10 mouse cellular contexts compared by ENCODE assay signal in genomic region chr7:130016015-130016874, GRCm38 (mm10).
DNase-seq lines count a peak whose midpoint lies in the region; ATAC-seq and TF ChIP-seq lines count a peak whose summit lies in the region.
"Had no signal": no experiment of that assay in that cellular context is flagged by ENCODE, and none has a peak within 500 bp of the region (broad histone marks: within the 10 kb centered on the region; RNA-seq: fewer than 3 reads in every experiment).

No protein-coding gene starts in this region.

- H3K4me1 ChIP-seq in intestine, embryonic 14.5 days (replicated peaks; ENCODE audit: control insufficient read depth, insufficient read depth, low read length) = peaks cover 32% of the 10 kb centered on the region
- peaks cover 4% of the 10 kb centered on the region; the same call in 1 of the 2 replicates for H3K4me1 ChIP-seq in intestine, postnatal 0 days (replicated peaks; ENCODE audit: control insufficient read depth, insufficient read depth, low read length)
- H3K4me1 ChIP-seq in embryonic fibroblast, embryonic 13.5 days (ENCODE audit: control insufficient read depth, insufficient read depth, low read length) = no peaks in the 10 kb centered on the region; the same call in 1 of the 2 replicates

- 45% methylated on average over 17 of the region's 17 CpGs for WGBS in intestine, embryonic 14.5 days
- WGBS in intestine, postnatal 0 days = 54% methylated on average over 17 of the region's 17 CpGs

- peak; percentile 54 for DNase-seq in intestine, embryonic 14.5 days (ENCODE audit: low spot score)
- peak; percentile 8 for DNase-seq in heart, postnatal 25 days (ENCODE audit: low spot score)
- DNase-seq in lung, postnatal 10 days = peak; percentile 32
- no peak for DNase-seq in left cerebral cortex, postnatal 10 days (ENCODE audit: extremely low spot score in 1 of 2, low spot score in 2 of 2)
- DNase-seq in gastrocnemius, postnatal 14 days = no peak
- DNase-seq: embryo, embryonic 11 days; kidney, postnatal 36 days had no signal

- H3K36me3 ChIP-seq in intestine, embryonic 14.5 days (ENCODE audit: control insufficient read depth, insufficient read depth, low read length) = no peaks in the 10 kb centered on the region
- no peaks in the 10 kb centered on the region for H3K36me3 ChIP-seq in intestine, postnatal 0 days (ENCODE audit: control insufficient read depth, insufficient read depth)

- H3K9me3 ChIP-seq in intestine, embryonic 14.5 days (ENCODE audit: control insufficient read depth, low read length) = no peaks in the 10 kb centered on the region
- no peaks in the 10 kb centered on the region for H3K9me3 ChIP-seq in intestine, postnatal 0 days (ENCODE audit: control insufficient read depth)

- no peak for TF ChIP-seq CTCF in intestine, postnatal 0 days (IDR thresholded peaks at IDR 0.05; ENCODE audit: low read depth)
- TF ChIP-seq CTCF in embryonic fibroblast, embryonic 13.5 days (IDR thresholded peaks at IDR 0.05; ENCODE audit: borderline replicate concordance, insufficient read depth, low read length) = no peak

- H3K4me2 ChIP-seq in intestine, embryonic 14.5 days (ENCODE audit: low read length) = no peak overlapping the region
- no peak overlapping the region for H3K4me2 ChIP-seq in intestine, postnatal 0 days (replicated peaks; ENCODE audit: low read depth)

- H3K9ac ChIP-seq in intestine, embryonic 14.5 days (ENCODE audit: low read length) = no peak overlapping the region
- no peak overlapping the region for H3K9ac ChIP-seq in intestine, postnatal 0 days (ENCODE audit: low read depth, low read length)

- no peak overlapping the region for H3K4me3 ChIP-seq in intestine, embryonic 14.5 days (ENCODE audit: low read depth, low read length)
- H3K4me3 ChIP-seq in intestine, postnatal 0 days (ENCODE audit: low read depth, low read length) = no peak overlapping the region
- H3K4me3 ChIP-seq in embryonic fibroblast, embryonic 13.5 days (ENCODE audit: insufficient read depth, low read length) = no peak overlapping the region

- H3K27ac ChIP-seq in intestine, embryonic 14.5 days (ENCODE audit: low read depth) = peak overlapping the region; percentile 83
- H3K27ac ChIP-seq in intestine, postnatal 0 days (ENCODE audit: low read depth, low read length) = no peak overlapping the region
- H3K27ac ChIP-seq in embryonic fibroblast, embryonic 13.5 days (ENCODE audit: insufficient read depth, low read length) = peak overlapping the region; percentile 9; the same call in 1 of the 2 replicates

- no peak for ATAC-seq in intestine, embryonic 14.5 days (replicated peaks; ENCODE audit: low FRiP score, low TSS enrichment, low read depth)
- ATAC-seq in intestine, postnatal 0 days = no peak
- ATAC-seq in activated CD4-positive, CD25-positive, alpha-beta regulatory T cell, adult 4 months = no peak

- no peaks in the 10 kb centered on the region for H3K27me3 ChIP-seq in intestine, embryonic 14.5 days (replicated peaks; ENCODE audit: control insufficient read depth, insufficient read depth, low read length)
- no peaks in the 10 kb centered on the region for H3K27me3 ChIP-seq in intestine, postnatal 0 days (replicated peaks; ENCODE audit: control insufficient read depth, insufficient read depth, low read length)

- TF ChIP-seq POLR2A in embryonic fibroblast, embryonic 13.5 days (IDR thresholded peaks at IDR 0.05; ENCODE audit: low read depth, low read length) = no peak

- intact Hi-C loops in heart, postnatal 25 days (cut with DNase I) = no loop called here
- intact Hi-C loops in left cerebral cortex, postnatal 10 days (cut with DNase I) = no loop called here
- intact Hi-C loops in gastrocnemius, postnatal 14 days (cut with DNase I; ENCODE audit: low total_unique reads) = no loop called here

Comparison
In these comparisons a context has a peak if more than half of its experiments do, and no peak if none do; other contexts are left out.
1. DNase-seq: peak in intestine, embryonic 14.5 days (single experiment), heart, postnatal 25 days (single experiment) and lung, postnatal 10 days (single experiment); none in left cerebral cortex, postnatal 10 days (0 of 2) and gastrocnemius, postnatal 14 days (single experiment).